Mouse (Mus musculus): Measurements from ENCODE around the gene Pgpep1. TPM values are rescaled to one million over a fixed set of nuclear protein-coding genes. Genes with fewer than 3 reads are reported as not detected.

Gene Pgpep1
- polyA plus RNA-seq, 1 experiment from 2014 or later = 141 TPM

DNA sequence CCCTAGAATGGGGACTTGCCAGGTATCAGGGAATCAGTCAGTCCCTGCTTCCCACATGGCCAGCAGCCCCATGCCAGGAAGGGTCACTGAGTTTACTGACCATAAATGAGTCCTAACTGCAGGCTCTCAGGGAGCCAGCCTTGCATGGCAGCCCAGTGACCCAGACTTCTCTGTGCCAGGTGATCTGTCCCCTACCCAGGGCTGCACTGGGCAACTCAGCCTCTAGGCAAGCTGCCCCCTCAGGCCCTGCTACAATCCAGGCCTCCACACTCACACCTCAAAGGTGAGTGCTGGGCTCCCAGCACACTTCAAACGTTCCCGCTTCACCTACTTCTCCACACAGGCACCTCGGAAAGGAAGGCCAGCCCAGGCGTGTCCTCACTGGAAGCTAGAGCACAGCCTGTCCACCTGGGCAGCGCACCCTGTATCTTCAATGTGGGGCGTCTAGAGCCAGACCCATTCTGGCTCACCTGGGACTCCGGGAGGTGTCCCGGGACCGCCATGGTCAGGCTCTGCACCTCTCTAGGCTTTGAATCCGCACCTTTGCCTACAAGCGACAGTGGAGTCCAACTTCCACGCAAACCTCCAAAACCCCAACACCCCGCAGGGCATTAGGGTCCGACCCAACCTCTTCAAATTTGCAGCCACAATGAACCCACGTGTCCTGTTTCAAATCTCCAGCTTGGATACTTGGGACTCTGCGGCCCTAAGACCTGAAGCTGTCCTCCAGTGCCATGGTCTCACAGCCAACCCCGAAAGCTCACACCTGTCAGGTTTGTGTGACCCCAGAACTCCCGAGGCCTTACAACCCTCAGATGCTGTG, 53.2 kb downstream of the Pgpep1 start:
- Histone ChIP-seq H3K27ac (peak overlapping the region; percentile 94), H3K9me3 (peaks cover 6% of the 10 kb centered on the region), H3K4me3 (peak overlapping the region; percentile 80), H3K4me1 (replicated peaks) (peaks cover 91% of the 10 kb centered on the region), H3K27me3 (ENCODE audit: insufficient read depth, poor library complexity, severe bottlenecking) (peaks cover 43% of the 10 kb centered on the region), H3K36me3 (peaks cover 17% of the 10 kb centered on the region)
- WGBS = 66% methylated on average over 18 of the region's 18 CpGs
- DNase-seq (ENCODE audit: low spot score) = no peak

DNA sequence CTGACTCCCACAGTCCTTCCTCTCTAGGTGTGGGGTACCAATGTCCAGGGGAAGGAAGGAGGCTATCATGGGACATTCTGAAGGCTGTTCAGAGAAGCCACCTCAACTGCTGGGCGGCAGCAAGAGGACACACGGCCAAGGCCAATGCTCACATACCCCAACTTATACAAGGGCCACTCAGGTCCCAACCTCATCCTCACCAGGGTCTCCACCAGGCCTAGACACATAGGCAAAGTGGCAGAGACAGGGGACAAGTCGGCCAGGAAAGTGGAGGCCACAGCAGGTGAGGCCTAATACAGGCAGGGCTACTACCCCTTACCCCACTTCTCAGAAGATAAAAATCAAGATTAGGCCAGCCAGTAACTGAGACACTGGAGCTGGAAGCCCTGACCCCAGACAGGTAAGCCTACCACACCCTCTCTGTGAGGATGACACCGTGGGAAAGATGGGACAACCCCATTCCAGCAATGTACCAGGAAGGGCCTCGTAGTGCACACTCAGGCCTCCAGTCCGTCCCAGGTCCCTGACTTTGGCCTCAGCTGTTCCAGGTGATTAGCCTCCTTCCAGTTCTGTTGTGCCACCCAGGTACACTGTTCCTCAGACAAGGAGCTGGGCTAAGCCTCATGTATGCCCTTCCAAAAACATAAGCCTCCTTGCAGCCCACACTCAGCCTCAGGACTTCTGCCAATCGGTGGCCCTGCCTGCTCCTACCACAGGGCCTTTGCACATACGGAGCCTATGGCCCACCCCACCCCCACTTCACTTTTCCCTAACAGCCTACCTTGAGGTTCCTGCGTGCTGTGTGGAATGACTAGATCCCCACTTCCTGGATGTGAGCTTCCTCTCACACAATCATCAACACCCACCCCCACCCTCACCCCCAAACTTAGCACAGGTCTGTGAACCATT, 54.1 kb downstream of the Pgpep1 start:
- Histone ChIP-seq H3K9me3 (peaks cover 10% of the 10 kb centered on the region), H3K4me3 (peak overlapping the region; percentile 80; the same call in 1 of the 2 replicates), H3K27ac (peak overlapping the region; percentile 94; the same call in 1 of the 2 replicates), H3K4me1 (replicated peaks) (peaks cover 91% of the 10 kb centered on the region), H3K36me3 (peaks cover 21% of the 10 kb centered on the region), H3K27me3 (ENCODE audit: insufficient read depth, poor library complexity, severe bottlenecking) (peaks cover 40% of the 10 kb centered on the region)
- WGBS = 85% methylated on average over 9 of the region's 9 CpGs
- no peak for DNase-seq (ENCODE audit: low spot score)

DNA sequence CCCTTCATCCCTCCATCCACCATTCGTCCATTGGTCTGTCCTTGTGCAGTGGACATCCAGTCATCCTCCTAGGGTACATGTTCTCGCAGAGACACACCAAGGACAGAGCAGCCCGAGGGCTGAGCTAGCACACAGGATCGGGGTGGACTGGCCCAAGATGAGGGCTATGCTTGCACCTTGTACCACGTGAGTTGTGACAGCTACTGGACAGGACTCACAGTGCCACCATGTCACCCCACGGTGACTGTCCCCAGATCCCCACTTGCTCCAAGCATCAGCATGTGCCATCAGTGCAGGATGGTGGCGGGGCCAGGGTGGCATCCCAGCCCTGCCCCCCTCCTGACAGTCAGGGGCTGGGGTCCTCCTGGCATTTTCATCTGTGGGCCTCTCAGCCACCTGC, 55.6 kb downstream of the Pgpep1 start:
- peaks cover 46% of the 10 kb centered on the region for H3K27me3 ChIP-seq (ENCODE audit: insufficient read depth, poor library complexity, severe bottlenecking)
- 0 out of 2 replicates have a peak overlapping the region, but pooled peaks have one; percentile 7 for H3K4me3 ChIP-seq
- 85% methylated on average over 7 of the region's 7 CpGs for WGBS
- peaks cover 10% of the 10 kb centered on the region for H3K9me3 ChIP-seq
- H3K27ac ChIP-seq = peak overlapping the region; percentile 66
- H3K36me3 ChIP-seq = peaks cover 22% of the 10 kb centered on the region
- no peak for DNase-seq (ENCODE audit: low spot score)
- peaks cover 91% of the 10 kb centered on the region for H3K4me1 ChIP-seq (replicated peaks)

DNA sequence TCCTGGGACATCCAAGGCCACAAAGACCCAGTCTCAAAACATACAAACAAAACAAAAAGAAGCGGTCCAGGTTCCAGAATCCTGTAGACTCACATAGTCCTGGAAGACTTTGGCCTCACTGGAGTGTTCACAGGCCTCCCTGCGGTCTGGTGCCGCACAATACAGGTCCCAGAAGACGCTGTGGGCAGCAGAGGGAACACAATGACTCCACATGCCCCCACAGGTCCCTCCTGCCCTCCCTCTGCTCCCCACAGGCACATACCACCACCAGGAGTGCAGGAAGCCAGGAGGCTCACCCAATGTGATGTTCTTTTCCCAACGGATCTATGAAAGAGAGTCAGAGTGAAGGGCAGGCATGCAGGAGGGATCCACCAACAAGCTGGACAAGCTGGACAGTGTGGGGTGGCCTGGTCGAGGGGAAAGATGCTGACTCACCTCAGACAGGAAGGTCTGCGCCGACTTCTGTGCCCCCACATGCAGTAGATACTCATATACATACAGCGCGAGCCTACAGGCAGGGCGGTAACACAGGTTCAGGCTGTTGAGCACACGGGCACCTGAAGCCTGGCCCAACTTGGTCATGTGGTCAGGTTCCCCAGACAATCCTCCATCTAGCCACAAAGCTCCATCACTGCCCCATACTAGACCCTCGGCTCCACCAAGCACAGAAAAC, 57.9 kb downstream of the Pgpep1 start:
- Histone ChIP-seq H3K27me3 (ENCODE audit: insufficient read depth, poor library complexity, severe bottlenecking) (peaks cover 45% of the 10 kb centered on the region), H3K27ac (peak overlapping the region; percentile 87), H3K4me3 (no peak overlapping the region), H3K4me1 (replicated peaks) (peaks cover 91% of the 10 kb centered on the region), H3K36me3 (peaks cover 35% of the 10 kb centered on the region), H3K9me3 (peaks cover 10% of the 10 kb centered on the region)
- 90% methylated on average over 13 of the region's 13 CpGs for WGBS
- DNase-seq (ENCODE audit: low spot score) = no peak

DNA sequence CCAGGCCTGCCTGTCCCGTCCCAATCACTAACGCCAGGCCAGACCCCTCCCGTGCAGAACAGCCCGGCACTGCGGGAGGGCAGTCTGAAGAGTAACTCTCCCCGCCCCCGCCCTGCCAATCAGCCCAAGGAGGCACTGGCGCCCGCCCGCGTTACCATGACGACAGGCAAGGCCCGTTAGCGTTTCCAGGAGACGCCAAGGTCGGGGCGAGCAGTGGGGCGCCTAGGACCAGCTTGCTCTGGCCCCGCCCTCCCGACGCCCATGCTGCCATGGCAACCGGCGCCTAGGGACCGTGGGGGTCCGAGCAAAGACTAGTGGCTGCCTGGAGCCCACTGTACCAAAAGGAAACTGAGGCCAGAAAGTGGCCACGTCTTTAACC, 58.9 kb downstream of the Pgpep1 start:
- Histone ChIP-seq H3K9me3 (peaks cover 10% of the 10 kb centered on the region), H3K4me1 (replicated peaks) (peaks cover 91% of the 10 kb centered on the region), H3K36me3 (peaks cover 45% of the 10 kb centered on the region), H3K4me3 (peak overlapping the region; percentile 45), H3K27me3 (ENCODE audit: insufficient read depth, poor library complexity, severe bottlenecking) (peaks cover 46% of the 10 kb centered on the region), H3K27ac (peak overlapping the region; percentile 87)
- DNase-seq (ENCODE audit: low spot score) = peak; percentile 97
- under 1% methylated on average over 26 of the region's 26 CpGs for WGBS

DNA sequence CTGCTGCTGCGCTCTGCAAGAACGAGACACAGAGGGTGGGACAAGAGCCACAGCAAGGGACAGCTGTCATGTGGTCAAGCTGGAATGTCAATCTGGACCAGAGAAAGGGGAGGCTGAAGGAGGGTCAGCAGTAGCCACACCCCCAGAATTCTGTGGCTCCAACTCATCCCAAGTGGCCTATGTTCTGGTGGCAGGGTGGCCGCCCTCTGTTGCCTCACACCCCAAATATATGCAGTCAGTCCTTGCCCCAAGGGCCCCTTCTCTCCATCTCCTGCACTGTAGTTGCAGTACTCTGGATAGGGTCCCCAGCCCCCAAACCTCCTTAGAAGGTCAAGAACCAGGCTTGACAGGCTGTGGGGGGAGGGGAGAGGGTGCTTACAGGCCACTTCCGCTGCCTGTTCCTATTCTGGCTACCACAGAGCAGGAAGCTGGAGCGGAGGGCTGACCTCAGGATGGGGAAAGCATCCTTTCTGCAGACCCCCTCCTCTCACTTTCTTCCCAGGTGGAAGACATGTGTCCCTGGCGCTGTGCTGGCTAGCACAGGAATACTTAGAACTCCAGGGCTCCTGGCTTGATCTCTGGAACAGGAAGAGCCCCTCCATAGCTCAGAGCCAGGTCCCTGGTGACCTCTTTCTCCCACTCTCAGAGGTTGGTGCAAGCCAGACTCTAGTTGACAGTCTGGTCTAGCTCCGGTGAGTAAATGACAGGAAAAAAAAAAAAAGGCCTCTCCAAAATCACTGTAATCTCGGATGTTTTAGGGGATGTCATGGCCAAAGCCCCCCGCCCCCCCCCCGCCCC, 59.5 kb downstream of the Pgpep1 start:
- 9% methylated on average over 10 of the region's 10 CpGs for WGBS
- Histone ChIP-seq H3K4me3 (peak overlapping the region; percentile 45), H3K4me1 (replicated peaks) (peaks cover 92% of the 10 kb centered on the region), H3K27ac (peak overlapping the region; percentile 87), H3K36me3 (peaks cover 51% of the 10 kb centered on the region), H3K27me3 (ENCODE audit: insufficient read depth, poor library complexity, severe bottlenecking) (peaks cover 47% of the 10 kb centered on the region), H3K9me3 (peaks cover 10% of the 10 kb centered on the region)
- peak; percentile 76 for DNase-seq (ENCODE audit: low spot score)

DNA sequence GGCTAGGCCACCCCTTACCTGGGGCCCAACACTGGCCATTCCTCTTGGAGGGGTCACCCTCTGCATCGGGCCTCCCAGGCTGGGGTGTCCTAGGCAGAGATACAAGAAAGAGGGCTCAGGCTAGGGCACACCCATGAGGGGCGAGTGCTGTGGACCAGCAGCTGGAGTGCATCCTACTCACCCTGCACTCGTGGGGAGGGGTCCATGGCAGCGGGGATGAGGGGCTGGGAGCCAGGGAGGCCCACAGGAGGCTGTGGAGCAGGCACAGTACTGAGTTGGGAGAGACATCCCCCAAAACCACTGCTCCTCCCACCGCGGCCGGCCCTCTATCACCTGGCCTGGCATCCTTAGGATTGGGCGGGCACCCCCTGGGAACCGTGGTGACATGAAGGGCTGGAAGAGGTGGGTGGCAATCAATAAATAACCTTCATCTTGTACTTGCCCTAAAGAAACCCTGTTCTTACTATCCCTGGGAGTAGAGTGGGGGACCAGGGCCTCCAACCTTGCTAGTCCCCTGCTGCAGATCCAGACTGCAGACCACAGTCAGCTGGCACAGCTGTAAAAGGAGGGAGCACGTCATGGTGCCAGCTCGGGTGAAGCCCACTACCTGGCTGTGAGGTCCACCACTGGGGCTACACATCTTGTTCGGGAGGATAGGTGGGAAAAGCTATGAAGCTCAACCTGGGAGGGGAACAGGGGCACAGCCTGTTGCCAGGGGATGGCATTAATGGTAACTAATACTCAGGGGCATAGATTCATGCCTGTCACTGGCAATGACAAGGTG, 60.5 kb downstream of the Pgpep1 start:
- Histone ChIP-seq H3K4me1 (replicated peaks) (peaks cover 92% of the 10 kb centered on the region), H3K9me3 (peaks cover 10% of the 10 kb centered on the region), H3K4me3 (peak overlapping the region; percentile 57), H3K36me3 (peaks cover 52% of the 10 kb centered on the region), H3K27ac (peak overlapping the region; percentile 87), H3K27me3 (ENCODE audit: insufficient read depth, poor library complexity, severe bottlenecking) (peaks cover 52% of the 10 kb centered on the region)
- no peak for DNase-seq (ENCODE audit: low spot score)
- 86% methylated on average over 12 of the region's 12 CpGs for WGBS

DNA sequence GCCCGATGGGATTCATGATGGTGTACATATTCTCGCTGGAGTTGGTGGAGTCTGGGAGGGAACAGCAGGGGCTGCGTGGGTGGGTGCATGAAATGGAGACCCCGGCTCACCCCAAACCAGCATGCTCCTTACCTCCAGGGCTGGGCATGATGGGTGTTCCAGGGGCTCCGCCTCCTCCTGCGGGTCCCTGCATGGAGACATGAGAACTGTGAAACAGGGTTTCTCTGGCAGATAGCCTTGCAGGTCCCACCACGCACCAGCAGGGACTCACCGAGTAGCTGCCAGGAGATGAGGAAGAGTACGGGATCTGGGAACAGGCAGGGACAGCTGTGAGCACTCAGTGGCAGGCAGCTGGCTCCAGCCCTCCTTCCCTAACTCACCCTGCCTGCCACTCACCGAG, 61.5 kb downstream of the Pgpep1 start:
- 14% methylated on average over 10 of the region's 10 CpGs for WGBS
- peaks cover 93% of the 10 kb centered on the region for H3K4me1 ChIP-seq (replicated peaks)
- peak; percentile 57 for DNase-seq (ENCODE audit: low spot score)
- peak overlapping the region; percentile 57 for H3K4me3 ChIP-seq
- H3K27me3 ChIP-seq (ENCODE audit: insufficient read depth, poor library complexity, severe bottlenecking) = peaks cover 47% of the 10 kb centered on the region
- H3K9me3 ChIP-seq = peaks cover 10% of the 10 kb centered on the region
- peak overlapping the region; percentile 87 for H3K27ac ChIP-seq
- peaks cover 50% of the 10 kb centered on the region for H3K36me3 ChIP-seq

DNA sequence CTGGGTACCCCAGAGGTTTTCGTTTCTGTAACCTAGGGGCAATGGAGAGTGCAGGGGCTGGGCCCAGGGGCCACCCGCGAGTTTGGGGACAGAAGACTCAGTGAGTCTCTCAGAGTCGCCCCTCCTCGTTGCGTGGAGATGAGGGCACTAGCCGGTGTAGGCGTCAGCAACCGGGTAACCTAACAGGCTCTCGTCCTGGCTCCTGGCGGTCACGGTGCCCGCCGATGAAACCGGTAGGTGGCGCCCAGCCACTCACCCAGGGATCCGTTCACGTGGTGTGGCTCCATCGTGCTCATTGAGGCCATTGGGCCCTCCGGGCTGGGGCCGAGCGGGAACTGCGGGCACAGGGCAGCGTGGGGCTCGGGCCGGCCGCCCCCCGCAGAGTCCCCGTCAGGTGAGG, 61.9 kb downstream of the Pgpep1 start:
- Histone ChIP-seq H3K4me3 (peak overlapping the region; percentile 57), H3K27me3 (ENCODE audit: insufficient read depth, poor library complexity, severe bottlenecking) (peaks cover 47% of the 10 kb centered on the region), H3K27ac (peak overlapping the region; percentile 87), H3K9me3 (peaks cover 10% of the 10 kb centered on the region), H3K36me3 (peaks cover 49% of the 10 kb centered on the region), H3K4me1 (replicated peaks) (peaks cover 98% of the 10 kb centered on the region)
- peak; percentile 89 for DNase-seq (ENCODE audit: low spot score)
- under 1% methylated on average over 29 of the region's 29 CpGs for WGBS

DNA sequence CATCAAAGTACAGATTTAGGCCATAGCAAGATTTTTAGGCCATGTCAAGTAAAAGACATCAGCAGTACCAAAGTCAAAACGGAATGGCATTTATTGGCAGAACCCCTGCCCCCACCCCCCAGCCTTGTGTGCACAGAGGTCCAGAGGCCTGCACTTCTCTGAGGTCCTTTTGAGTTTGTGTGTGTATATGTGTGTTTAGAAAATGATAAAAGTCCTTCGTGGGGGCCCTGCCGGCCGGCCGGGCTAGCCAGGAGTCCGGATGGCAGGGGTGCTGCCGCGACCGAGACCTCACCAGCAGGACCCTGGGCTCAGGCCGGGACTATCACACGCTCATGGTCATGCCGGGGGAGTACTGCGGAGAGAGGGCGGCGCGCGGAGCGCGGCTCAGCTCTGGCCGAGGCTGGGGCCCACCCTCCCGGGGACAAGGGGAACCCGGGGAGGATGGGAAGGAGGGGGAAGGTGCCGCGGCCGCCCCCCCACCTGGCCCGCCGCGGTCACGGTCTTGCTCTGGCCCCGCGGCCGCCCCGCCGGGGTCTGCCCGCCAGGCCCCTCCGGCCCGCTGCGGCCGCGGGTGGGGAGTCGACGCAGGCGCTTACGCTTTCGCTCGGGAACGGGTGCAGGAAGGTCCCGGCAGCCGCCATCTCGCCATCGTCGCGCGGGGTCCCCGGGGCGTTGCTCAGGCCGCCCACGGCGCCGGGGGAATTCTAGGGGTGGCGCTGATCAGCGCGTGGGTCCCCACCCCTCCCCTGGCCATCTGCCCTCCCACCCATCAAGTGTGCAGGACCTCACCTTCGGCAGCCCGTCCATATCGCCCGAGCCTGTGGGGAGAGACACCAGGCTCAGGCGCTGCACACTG, 62.5 kb downstream of the Pgpep1 start:
- Histone ChIP-seq H3K9me3 (peaks cover 8% of the 10 kb centered on the region), H3K36me3 (peaks cover 43% of the 10 kb centered on the region), H3K4me1 (replicated peaks) (peaks cover 98% of the 10 kb centered on the region), H3K27me3 (ENCODE audit: insufficient read depth, poor library complexity, severe bottlenecking) (peaks cover 47% of the 10 kb centered on the region), H3K27ac (peak overlapping the region; percentile 87), H3K4me3 (peak overlapping the region; percentile 57)
- 4% methylated on average over 68 of the region's 68 CpGs for WGBS
- peak; percentile 42 for DNase-seq (ENCODE audit: low spot score)
